Mouse (Mus musculus): ENCODE measurements around the gene Actl7b. TPM values are rescaled to one million over a fixed set of nuclear protein-coding genes. Genes with fewer than 3 reads are reported as not detected.

The Actl7b gene
- total and polyA plus RNA-seq, 3 experiments: 0.13 to 0.21 TPM; not detected in 1

DNA sequence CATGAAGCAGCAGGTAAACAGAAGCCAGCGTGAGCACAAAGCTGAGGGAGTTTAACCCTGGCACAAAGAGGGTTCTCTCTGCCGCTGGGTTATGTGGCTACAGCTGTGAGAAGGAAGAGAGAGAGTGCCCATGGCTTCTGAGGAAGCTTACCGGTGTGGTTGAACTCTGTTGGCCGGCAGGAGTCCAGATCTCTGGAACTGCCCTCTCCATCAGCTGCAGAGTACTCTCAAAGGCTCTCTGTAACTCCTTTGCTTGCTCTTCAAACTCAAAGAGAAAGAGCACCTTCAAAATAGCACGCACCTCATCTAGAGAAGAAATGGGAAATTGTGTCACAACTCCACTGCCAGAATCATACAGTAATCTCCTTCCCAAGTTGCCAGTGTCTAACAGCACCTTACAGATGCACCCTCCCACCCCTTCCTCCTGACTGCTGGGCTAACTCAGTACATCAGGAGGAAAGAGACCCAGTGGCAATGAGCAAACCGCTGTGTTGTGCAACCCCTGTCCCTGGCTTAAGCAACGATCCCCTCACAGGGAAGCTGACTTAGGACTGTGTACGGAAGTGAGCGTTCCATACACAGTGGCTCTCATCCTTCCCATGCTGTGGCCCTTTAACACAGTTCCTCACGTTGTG lies 15.8 kb upstream of the Actl7b start:
- no peak overlapping the region for H3K4me2 ChIP-seq (ENCODE audit: insufficient read depth, low read depth, poor library complexity, severe bottlenecking)
- H3K4me1 ChIP-seq (ENCODE audit: control insufficient read depth in 1 of 2, insufficient read depth in 2 of 2): peaks cover 3 to 20% of the 10 kb centered on the region in 2 experiments; a peak in 3 of 4 replicates
- H3K27me3 ChIP-seq (replicated peaks): no peaks in the 10 kb centered on the region
- H3K9me3 ChIP-seq (replicated peaks; ENCODE audit: low read length): no peaks in the 10 kb centered on the region
- peak overlapping the region; percentile 37 for H3K27ac ChIP-seq (ENCODE audit: insufficient read depth, low read depth)
- H3K79me2 ChIP-seq (replicated peaks; ENCODE audit: control insufficient read depth, extremely low read depth, insufficient read depth, poor library complexity, severe bottlenecking): no peaks in the 10 kb centered on the region
- no peak overlapping the region for H3K4me3 ChIP-seq (replicated peaks in 1 of 3; ENCODE audit: low read depth in 2 of 3, low read length in 2 of 3, poor library complexity in 1 of 3)
- no peak for DNase-seq (ENCODE audit: extremely low read depth)
- H3K9ac ChIP-seq (ENCODE audit: insufficient read depth, low read depth): no peak overlapping the region
- TF ChIP-seq USF2 (conservative IDR thresholded peaks at IDR 0.05; ENCODE audit: low read depth, low read length) (no peak), ETS1 (conservative IDR thresholded peaks at IDR 0.05; ENCODE audit: low read depth, low read length) (no peak), TCF12 (IDR thresholded peaks at IDR 0.05; ENCODE audit: low read depth, low read length) (no peak), USF1 (IDR thresholded peaks at IDR 0.05; ENCODE audit: low read depth, low read length) (no peak), ZKSCAN1 (IDR thresholded peaks at IDR 0.05; ENCODE audit: borderline replicate concordance, low read depth, low read length) (no peak), RAD21 (IDR thresholded peaks at IDR 0.05; ENCODE audit: low read depth, low read length) (no peak), JUN (IDR thresholded peaks at IDR 0.05; ENCODE audit: insufficient read depth, low read depth, low read length) (no peak), PAX5 (IDR thresholded peaks at IDR 0.05; ENCODE audit: low read length) (no peak), EP300 (IDR thresholded peaks at IDR 0.05; ENCODE audit: low read length) (no peak), GABPA (IDR thresholded peaks at IDR 0.05; ENCODE audit: insufficient replicate concordance, low read depth, low read length) (no peak), JUND (conservative IDR thresholded peaks at IDR 0.05; ENCODE audit: low read depth, low read length) (no peak), ZMIZ1 (IDR thresholded peaks at IDR 0.05; ENCODE audit: low read depth, low read length) (no peak), MYC (IDR thresholded peaks at IDR 0.05; ENCODE audit: low read depth, low read length) (no peak), ZC3H11A (IDR thresholded peaks at IDR 0.05; ENCODE audit: low read depth, low read length) (no peak), ELF1 (IDR thresholded peaks at IDR 0.05; ENCODE audit: low read depth, low read length) (no peak)
- in situ Hi-C loops (cut with MboI; ENCODE audit: low pct_ligation_motif_present, low pct_unique_long_range_greater_than_20kb, low sequenced_read_pairs): no loop called here
- H3K36me3 ChIP-seq (replicated peaks in 1 of 2; ENCODE audit: control insufficient read depth in 1 of 2, insufficient read depth in 1 of 2, low read length in 1 of 2): peaks cover 60 to 93% of the 10 kb centered on the region in 2 experiments
- dilution Hi-C loops (cut with MboI; ENCODE audit: extremely low pct_ligation_motif_present, extremely low pct_unique_long_range_greater_than_20kb, low sequenced_read_pairs): no loop called here

DNA sequence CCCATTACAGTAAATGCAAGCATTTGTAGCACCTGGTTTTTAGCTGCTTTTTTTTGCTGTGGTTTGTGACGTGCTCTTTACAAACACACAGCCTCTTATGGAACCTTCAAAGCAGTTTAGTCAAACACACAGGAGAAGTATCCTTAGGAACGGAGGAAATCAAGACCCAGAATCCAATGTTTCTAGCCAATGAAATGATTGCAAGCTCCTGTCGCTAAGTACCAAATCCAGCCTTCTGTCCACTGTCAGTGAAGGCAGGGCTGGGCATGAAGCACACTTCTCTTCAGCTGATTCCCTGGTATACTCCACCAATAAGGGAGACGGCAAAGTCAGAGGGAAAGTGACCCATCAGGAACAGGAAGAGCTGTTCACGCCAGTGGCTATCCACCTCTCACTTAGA lies 14.8 kb upstream of the Actl7b start:
- Histone ChIP-seq H3K79me2 (replicated peaks; ENCODE audit: control insufficient read depth, extremely low read depth, insufficient read depth, poor library complexity, severe bottlenecking) (no peaks in the 10 kb centered on the region), H3K27me3 (replicated peaks) (no peaks in the 10 kb centered on the region), H3K9ac (ENCODE audit: insufficient read depth, low read depth) (no peak overlapping the region), H3K36me3 (replicated peaks in 1 of 2; ENCODE audit: control insufficient read depth in 1 of 2, insufficient read depth in 1 of 2, low read length in 1 of 2) (peaks cover 65 to 93% of the 10 kb centered on the region in 2 experiments), H3K4me3 (replicated peaks in 1 of 3; ENCODE audit: low read depth in 2 of 3, low read length in 2 of 3, poor library complexity in 1 of 3) (no peak overlapping the region), H3K4me2 (ENCODE audit: insufficient read depth, low read depth, poor library complexity, severe bottlenecking) (no peak overlapping the region), H3K9me3 (replicated peaks; ENCODE audit: low read length) (no peaks in the 10 kb centered on the region), H3K27ac (ENCODE audit: insufficient read depth, low read depth) (no peak overlapping the region), H3K4me1 (ENCODE audit: control insufficient read depth in 1 of 2, insufficient read depth in 2 of 2) (peaks cover 3 to 20% of the 10 kb centered on the region in 2 experiments; a peak in 3 of 4 replicates)
- in situ Hi-C loops (cut with MboI; ENCODE audit: low pct_ligation_motif_present, low pct_unique_long_range_greater_than_20kb, low sequenced_read_pairs) (no loop called here), dilution Hi-C loops (cut with MboI; ENCODE audit: extremely low pct_ligation_motif_present, extremely low pct_unique_long_range_greater_than_20kb, low sequenced_read_pairs) (no loop called here)
- DNase-seq (ENCODE audit: extremely low read depth): no peak
- TF ChIP-seq IRF4 (IDR thresholded peaks at IDR 0.05; ENCODE audit: low read depth, low read length): no peak
- no peak for TF ChIP-seq SIN3A (IDR thresholded peaks at IDR 0.05; ENCODE audit: low read length)
- no peak for TF ChIP-seq GABPA (IDR thresholded peaks at IDR 0.05; ENCODE audit: insufficient replicate concordance, low read depth, low read length)
- TF ChIP-seq POLR2A (IDR thresholded peaks at IDR 0.05; ENCODE audit: low read depth, low read length): no peak
- no peak for TF ChIP-seq JUN (IDR thresholded peaks at IDR 0.05; ENCODE audit: insufficient read depth, low read depth, low read length)
- no peak for TF ChIP-seq SMC3 (IDR thresholded peaks at IDR 0.05; ENCODE audit: low read depth, low read length)
- TF ChIP-seq EP300 (IDR thresholded peaks at IDR 0.05; ENCODE audit: low read length): no peak
- TF ChIP-seq POLR2AphosphoS2 (IDR thresholded peaks at IDR 0.05; ENCODE audit: low read depth, low read length): no peak
- no peak for TF ChIP-seq CHD2 (IDR thresholded peaks at IDR 0.05; ENCODE audit: low read length)
- TF ChIP-seq RAD21 (IDR thresholded peaks at IDR 0.05; ENCODE audit: low read depth, low read length): no peak
- TF ChIP-seq UBTF (IDR thresholded peaks at IDR 0.05; ENCODE audit: low read depth, low read length): no peak
- TF ChIP-seq CTCF (conservative IDR thresholded peaks at IDR 0.05 in 1 of 2, IDR thresholded peaks at IDR 0.05 in 1 of 2; ENCODE audit: low read depth in 2 of 2, low read length in 2 of 2): no peak
- no peak for TF ChIP-seq MAFK (IDR thresholded peaks at IDR 0.05; ENCODE audit: insufficient replicate concordance, low read length)
- TF ChIP-seq KAT2A (IDR thresholded peaks at IDR 0.05; ENCODE audit: insufficient replicate concordance, low read length): no peak
- TF ChIP-seq USF1 (IDR thresholded peaks at IDR 0.05; ENCODE audit: low read depth, low read length): no peak
- TF ChIP-seq NRF1 (IDR thresholded peaks at IDR 0.05; ENCODE audit: low read depth, low read length): no peak
- no peak for TF ChIP-seq ETS1 (conservative IDR thresholded peaks at IDR 0.05; ENCODE audit: low read depth, low read length)
- no peak for TF ChIP-seq MAX (IDR thresholded peaks at IDR 0.05; ENCODE audit: low read length)
- no peak for TF ChIP-seq MAZ (IDR thresholded peaks at IDR 0.05; ENCODE audit: low read depth, low read length)
- no peak for TF ChIP-seq TBP (conservative IDR thresholded peaks at IDR 0.05; ENCODE audit: low read depth, low read length)
